Mouse (Mus musculus): Measurements from ENCODE around the gene A930033H14Rik. TPM values are rescaled to one million over a fixed set of nuclear protein-coding genes. Genes with fewer than 3 reads are reported as not detected.

Gene A930033H14Rik
- 1.3 and 1.4 TPM in 2 replicates for polyA plus RNA-seq (2015; fragmentation: Nextera tagmentation; extraction: Ambion mirVana)

DNA sequence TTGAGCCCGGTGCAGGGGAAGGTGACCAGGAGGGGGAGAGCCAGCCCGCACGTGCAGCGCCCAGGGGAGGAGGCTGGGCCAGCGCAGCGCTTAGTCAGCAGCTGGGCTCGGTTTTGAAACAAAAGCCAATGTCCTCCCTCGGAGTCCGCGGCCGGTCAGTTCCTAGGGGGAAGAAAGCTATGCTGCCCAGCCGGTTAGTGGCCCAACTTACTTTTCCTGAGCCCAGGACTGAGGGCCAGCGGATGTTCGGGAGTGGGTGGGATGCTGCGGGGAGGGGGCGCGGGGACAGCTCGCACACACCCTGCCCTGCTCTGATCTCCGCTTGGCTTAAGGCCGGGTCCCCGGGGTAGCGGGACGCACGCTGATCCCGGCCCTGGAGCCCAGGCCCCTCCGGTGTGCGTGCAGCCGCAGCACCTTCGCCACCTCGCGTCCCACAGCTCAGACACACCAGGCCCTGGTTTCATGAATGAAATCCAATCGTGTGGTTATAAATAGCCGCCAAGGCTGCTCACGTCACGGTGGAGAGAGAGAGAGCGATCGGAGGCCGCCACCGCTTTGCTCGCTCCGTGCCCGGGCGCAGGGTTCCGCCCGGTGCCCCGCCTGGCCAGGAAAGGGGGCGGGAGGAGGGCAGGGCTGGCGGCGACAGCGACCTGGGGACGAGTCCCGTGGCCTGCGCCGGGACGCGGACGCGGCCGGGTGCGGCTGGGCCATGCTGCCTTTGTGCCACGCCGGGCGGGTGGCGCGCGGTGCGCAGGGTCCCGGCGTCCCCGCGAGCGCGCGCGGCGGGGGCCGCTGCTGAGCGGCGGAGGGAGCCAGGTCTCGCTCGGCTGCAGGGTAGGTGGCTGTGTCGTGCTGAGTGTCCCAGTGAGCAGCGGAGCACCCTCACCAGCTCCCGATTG, at the start of gene A930033H14Rik:
A930033H14Rik (minus strand) TSS at position 557 of the 899 bp plus-strand sequence.
- WGBS: under 1% methylated on average over 77 of the region's 84 CpGs
- H3K9me3 ChIP-seq (replicated peaks): no peaks in the 10 kb centered on the region
- H3K4me3 ChIP-seq (replicated peaks): peak within 1 kb of the TSS; percentile 78
- peak; percentile 91 for ATAC-seq (ENCODE audit: low FRiP score)
- H3K27me3 ChIP-seq (replicated peaks): no peaks in the 10 kb centered on the region
- H3K9ac ChIP-seq (replicated peaks): peak within 1 kb of the TSS; percentile 90
- H3K4me1 ChIP-seq: peaks cover 22% of the 10 kb centered on the region
- H3K27ac ChIP-seq (replicated peaks): peak within 1 kb of the TSS; percentile 97
- peak within 1 kb of the TSS; percentile 87 for H3K4me2 ChIP-seq
- H3K36me3 ChIP-seq: no peaks in the 10 kb centered on the region

GRCm38 (mm10) chr10:69259929-69260328, 47.0 kb upstream of the A930033H14Rik start:
- H3K27ac ChIP-seq (replicated peaks): no peak overlapping the region
- H3K9me3 ChIP-seq (replicated peaks): no peaks in the 10 kb centered on the region
- no peak for ATAC-seq (ENCODE audit: low FRiP score)
- H3K27me3 ChIP-seq (replicated peaks): no peaks in the 10 kb centered on the region
- WGBS: 92% methylated on average over 8 of the region's 8 CpGs
- no peak overlapping the region for H3K9ac ChIP-seq (replicated peaks)
- no peaks in the 10 kb centered on the region for H3K36me3 ChIP-seq
- H3K4me1 ChIP-seq: peaks cover 14% of the 10 kb centered on the region
- no peak overlapping the region for H3K4me3 ChIP-seq (replicated peaks)
- no peak overlapping the region for H3K4me2 ChIP-seq

DNA sequence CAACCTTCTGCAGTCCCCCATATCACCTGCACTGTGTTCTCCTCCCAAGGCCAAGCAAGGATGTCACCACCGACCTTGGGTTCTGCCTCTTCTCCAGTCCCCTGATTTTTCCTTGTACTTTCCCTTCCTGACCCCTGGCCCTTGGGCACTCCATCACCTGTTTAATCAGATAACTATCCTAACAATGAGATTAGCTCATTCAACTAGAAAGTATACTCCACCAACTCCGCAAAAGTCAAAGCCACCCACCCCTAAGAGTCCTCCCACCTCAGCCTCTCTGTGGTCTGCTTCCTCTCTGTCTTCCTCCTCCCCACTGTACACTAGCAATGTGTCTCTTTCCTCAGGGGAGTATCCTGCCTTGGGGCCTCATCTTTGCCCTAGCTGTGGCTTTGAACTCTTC, 46.3 kb upstream of the A930033H14Rik start:
- no peak for ATAC-seq (ENCODE audit: low FRiP score)
- H3K4me2 ChIP-seq: no peak overlapping the region
- 66% methylated on average over 2 of the region's 2 CpGs for WGBS
- H3K9ac ChIP-seq (replicated peaks): no peak overlapping the region
- H3K4me1 ChIP-seq: peaks cover 20% of the 10 kb centered on the region
- H3K27ac ChIP-seq (replicated peaks): no peak overlapping the region
- no peaks in the 10 kb centered on the region for H3K36me3 ChIP-seq
- no peaks in the 10 kb centered on the region for H3K9me3 ChIP-seq (replicated peaks)
- no peak overlapping the region for H3K4me3 ChIP-seq (replicated peaks)
- H3K27me3 ChIP-seq (replicated peaks): no peaks in the 10 kb centered on the region

- Histone ChIP-seq H3K9ac (replicated peaks) (no peak overlapping the region), H3K4me1 (peaks cover 21% of the 10 kb centered on the region), H3K27ac (replicated peaks) (no peak overlapping the region), H3K4me2 (no peak overlapping the region), H3K4me3 (replicated peaks) (no peak overlapping the region), H3K36me3 (no peaks in the 10 kb centered on the region), H3K9me3 (replicated peaks) (no peaks in the 10 kb centered on the region), H3K27me3 (replicated peaks) (no peaks in the 10 kb centered on the region)
- WGBS: 74% methylated on average over 9 of the region's 9 CpGs
- no peak for ATAC-seq (ENCODE audit: low FRiP score)
Observed at GRCm38 (mm10) chr10:69258588-69258987, 45.7 kb upstream of the A930033H14Rik start.

DNA sequence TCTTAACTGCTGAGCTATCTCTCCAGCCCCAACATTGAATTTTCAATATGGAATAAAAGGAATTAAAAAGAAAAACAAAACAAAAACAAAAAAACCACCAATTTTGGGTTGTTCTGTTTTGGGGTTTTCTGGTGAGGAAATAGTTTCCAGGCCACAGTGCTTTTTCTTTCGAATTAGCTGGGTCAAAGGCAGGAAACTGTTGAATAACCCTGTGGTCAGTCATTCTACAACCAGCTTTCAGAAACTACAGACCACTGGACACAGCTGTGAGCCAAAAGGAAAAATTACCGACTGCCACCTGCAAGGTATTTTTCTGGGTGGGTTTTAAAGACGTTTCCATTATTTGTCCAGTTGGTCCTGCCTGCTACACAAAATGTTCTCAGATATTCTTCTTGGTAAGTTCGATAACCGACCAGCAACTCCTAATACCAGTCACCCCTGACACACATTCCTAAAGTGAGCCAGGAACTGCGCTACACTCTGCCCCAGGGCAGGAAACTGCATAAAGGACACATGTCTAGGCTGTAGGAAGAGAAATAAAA, 44.8 kb upstream of the A930033H14Rik start:
- no peaks in the 10 kb centered on the region for H3K36me3 ChIP-seq

DNA sequence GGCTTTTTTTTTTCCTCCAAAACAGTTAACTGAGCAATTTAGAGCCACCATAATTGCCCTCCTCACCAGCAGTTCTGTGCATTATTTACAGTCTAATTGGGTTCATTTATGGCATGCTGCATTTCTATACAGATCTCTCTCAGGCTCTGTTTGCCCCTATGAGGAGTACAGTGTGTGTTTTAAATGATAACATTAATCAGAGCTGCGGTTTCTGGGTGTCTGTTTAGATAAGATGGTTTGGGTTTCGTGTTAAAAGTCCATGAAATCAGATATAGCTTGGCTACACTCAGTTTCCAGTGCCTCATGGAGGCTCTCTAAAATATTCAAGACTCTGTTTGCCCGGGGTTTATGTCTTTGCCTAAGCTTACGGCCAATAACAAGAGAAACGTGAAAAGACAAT, 42.7 kb upstream of the A930033H14Rik start:
- H3K4me2 ChIP-seq: no peak overlapping the region
- no peak for ATAC-seq (ENCODE audit: low FRiP score)
- 39% methylated on average over 5 of the region's 5 CpGs for WGBS
- peaks cover 29% of the 10 kb centered on the region for H3K4me1 ChIP-seq
- no peak overlapping the region for H3K27ac ChIP-seq (replicated peaks)
- no peak overlapping the region for H3K4me3 ChIP-seq (replicated peaks)
- H3K27me3 ChIP-seq (replicated peaks): no peaks in the 10 kb centered on the region
- H3K9ac ChIP-seq (replicated peaks): no peak overlapping the region
- no peaks in the 10 kb centered on the region for H3K9me3 ChIP-seq (replicated peaks)
- no peaks in the 10 kb centered on the region; the same call in 1 of the 2 replicates for H3K36me3 ChIP-seq

More for the DNA sequence above, 44.8 kb upstream of the A930033H14Rik start:
- Histone ChIP-seq H3K4me1 (peaks cover 24% of the 10 kb centered on the region), H3K4me2 (no peak overlapping the region), H3K27me3 (replicated peaks) (no peaks in the 10 kb centered on the region), H3K9me3 (replicated peaks) (no peaks in the 10 kb centered on the region), H3K27ac (replicated peaks) (no peak overlapping the region), H3K9ac (replicated peaks) (no peak overlapping the region), H3K4me3 (replicated peaks) (no peak overlapping the region)
- no peak for ATAC-seq (ENCODE audit: low FRiP score)
- 82% methylated on average over 6 of the region's 6 CpGs for WGBS

- 7% methylated on average over 8 of the region's 8 CpGs for WGBS
- no peak overlapping the region for H3K4me2 ChIP-seq
- H3K27me3 ChIP-seq (replicated peaks): no peaks in the 10 kb centered on the region
- H3K9ac ChIP-seq (replicated peaks): no peak overlapping the region
- peak overlapping the region; percentile 45; the same call in 1 of the 2 replicates for H3K27ac ChIP-seq (replicated peaks)
- no peaks in the 10 kb centered on the region for H3K9me3 ChIP-seq (replicated peaks)
- peaks cover 29% of the 10 kb centered on the region for H3K4me1 ChIP-seq
- peak; percentile 70; the same call in 1 of the 2 replicates for ATAC-seq (ENCODE audit: low FRiP score)
- peaks cover 9% of the 10 kb centered on the region for H3K36me3 ChIP-seq
- H3K4me3 ChIP-seq (replicated peaks): no peak overlapping the region
Observed at GRCm38 (mm10) chr10:69254390-69254847, 41.5 kb upstream of the A930033H14Rik start.

GRCm38 (mm10) chr10:69253686-69254080, 40.8 kb upstream of the A930033H14Rik start:
- Histone ChIP-seq H3K27ac (replicated peaks) (peak overlapping the region; percentile 45), H3K9me3 (replicated peaks) (no peaks in the 10 kb centered on the region), H3K4me2 (no peak overlapping the region), H3K4me3 (replicated peaks) (no peak overlapping the region), H3K27me3 (replicated peaks) (no peaks in the 10 kb centered on the region), H3K9ac (replicated peaks) (no peak overlapping the region), H3K36me3 (peaks cover 11% of the 10 kb centered on the region), H3K4me1 (peaks cover 29% of the 10 kb centered on the region)
- ATAC-seq (ENCODE audit: low FRiP score): no peak
- WGBS: 72% methylated on average over 5 of the region's 5 CpGs

- H3K4me1 ChIP-seq: peaks cover 29% of the 10 kb centered on the region
- H3K27me3 ChIP-seq (replicated peaks): no peaks in the 10 kb centered on the region
- H3K4me2 ChIP-seq: no peak overlapping the region
- WGBS: 47% methylated on average over 5 of the region's 5 CpGs
- H3K9me3 ChIP-seq (replicated peaks): no peaks in the 10 kb centered on the region
- no peak for ATAC-seq (ENCODE audit: low FRiP score)
- no peak overlapping the region for H3K4me3 ChIP-seq (replicated peaks)
- H3K27ac ChIP-seq (replicated peaks): peak overlapping the region; percentile 45
- H3K9ac ChIP-seq (replicated peaks): no peak overlapping the region
- H3K36me3 ChIP-seq: peaks cover 11% of the 10 kb centered on the region
Observed at GRCm38 (mm10) chr10:69253075-69253685, 40.3 kb upstream of the A930033H14Rik start.

DNA sequence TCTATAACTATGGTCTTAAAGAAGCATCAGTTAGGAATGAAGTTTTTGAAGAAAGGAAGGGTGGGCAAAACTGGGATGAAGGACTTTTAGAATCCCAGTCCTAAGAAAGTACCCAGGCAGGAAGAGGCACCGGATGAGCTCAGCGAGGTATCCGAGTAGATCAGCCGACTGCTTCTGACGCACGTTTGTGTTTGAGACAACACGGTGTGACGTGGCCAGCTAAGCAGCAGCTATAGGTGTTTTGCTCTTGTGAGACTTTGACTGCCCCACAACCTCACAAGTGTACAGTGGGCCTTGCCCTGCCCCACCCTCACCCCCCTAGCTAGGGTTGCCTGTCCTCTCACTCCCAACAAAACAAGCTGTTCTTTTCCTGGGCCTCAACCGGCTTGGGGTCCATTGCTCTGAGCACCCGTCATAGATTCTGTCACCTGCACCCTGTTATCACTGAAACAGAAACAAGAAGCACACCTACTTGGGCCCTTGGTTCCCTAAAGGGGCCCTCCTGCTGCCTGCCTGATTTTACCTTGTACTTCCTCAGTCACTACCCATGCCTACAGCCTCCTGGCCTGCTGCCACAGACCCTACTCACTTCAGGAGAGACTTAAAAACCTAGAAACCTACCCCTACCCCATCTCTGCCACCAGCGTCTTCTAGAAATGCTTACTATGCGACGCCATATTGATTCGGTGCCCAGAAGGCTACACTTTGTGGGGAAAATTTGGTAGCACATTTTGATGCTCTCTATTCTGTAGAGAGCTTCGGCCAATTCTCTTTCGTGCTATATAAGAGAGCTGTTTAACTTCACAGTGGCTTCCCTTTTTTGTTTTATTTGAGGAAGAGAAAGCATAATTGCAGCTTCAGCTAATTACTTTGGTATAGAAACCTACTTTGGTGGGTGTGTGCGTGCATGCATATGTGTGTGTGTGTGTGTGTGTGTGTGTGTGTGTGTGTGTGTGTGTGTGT, 39.5 kb upstream of the A930033H14Rik start:
- H3K4me3 ChIP-seq (replicated peaks): no peak overlapping the region
- peaks cover 29% of the 10 kb centered on the region for H3K4me1 ChIP-seq
- H3K27me3 ChIP-seq (replicated peaks): no peaks in the 10 kb centered on the region
- H3K27ac ChIP-seq (replicated peaks): peak overlapping the region; percentile 14; the same call in 1 of the 2 replicates
- no peaks in the 10 kb centered on the region for H3K9me3 ChIP-seq (replicated peaks)
- ATAC-seq (ENCODE audit: low FRiP score): no peak
- peaks cover 11% of the 10 kb centered on the region for H3K36me3 ChIP-seq
- no peak overlapping the region for H3K4me2 ChIP-seq
- WGBS: 88% methylated on average over 17 of the region's 17 CpGs
- H3K9ac ChIP-seq (replicated peaks): no peak overlapping the region

- H3K27me3 ChIP-seq (replicated peaks): no peaks in the 10 kb centered on the region
- no peak overlapping the region for H3K9ac ChIP-seq (replicated peaks)
- no peak for ATAC-seq (ENCODE audit: low FRiP score)
- WGBS: 93% methylated on average over 6 of the region's 6 CpGs
- H3K36me3 ChIP-seq: peaks cover 11% of the 10 kb centered on the region
- H3K4me2 ChIP-seq: no peak overlapping the region
- no peak overlapping the region for H3K27ac ChIP-seq (replicated peaks)
- H3K4me1 ChIP-seq: peaks cover 29% of the 10 kb centered on the region
- H3K4me3 ChIP-seq (replicated peaks): no peak overlapping the region
- no peaks in the 10 kb centered on the region for H3K9me3 ChIP-seq (replicated peaks)
Observed at GRCm38 (mm10) chr10:69251254-69251653, 38.4 kb upstream of the A930033H14Rik start.
